Mouse (Mus musculus) right cerebral cortex, postnatal 14 days (tissue): Measurements from ENCODE around the gene Grid2.

Source experiments
- DNase-seq: peaks from one replicate; pipeline ENCODE4 v3.0.0; 2022

Gene Grid2

DNA sequence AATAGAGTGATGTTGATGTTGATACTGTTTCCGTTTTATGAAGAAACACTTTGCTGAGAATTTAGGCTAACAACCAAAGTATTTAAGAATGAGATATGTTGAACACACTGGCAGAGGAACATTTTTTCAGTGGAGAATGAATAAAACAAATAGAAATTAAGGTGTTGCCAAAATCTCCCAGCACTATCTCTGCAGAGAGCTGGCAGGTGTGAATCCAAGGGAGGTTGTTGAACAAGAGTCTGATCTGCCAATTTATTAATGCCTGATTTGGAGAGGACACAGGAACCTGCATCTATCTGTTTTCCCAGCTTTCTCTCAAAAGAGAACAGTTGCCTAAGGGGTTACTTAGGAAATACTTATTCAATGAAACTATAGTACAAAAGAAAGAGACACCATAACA, 822.2 kb downstream of the Grid2 start:
- no peak for DNase-seq

DNA sequence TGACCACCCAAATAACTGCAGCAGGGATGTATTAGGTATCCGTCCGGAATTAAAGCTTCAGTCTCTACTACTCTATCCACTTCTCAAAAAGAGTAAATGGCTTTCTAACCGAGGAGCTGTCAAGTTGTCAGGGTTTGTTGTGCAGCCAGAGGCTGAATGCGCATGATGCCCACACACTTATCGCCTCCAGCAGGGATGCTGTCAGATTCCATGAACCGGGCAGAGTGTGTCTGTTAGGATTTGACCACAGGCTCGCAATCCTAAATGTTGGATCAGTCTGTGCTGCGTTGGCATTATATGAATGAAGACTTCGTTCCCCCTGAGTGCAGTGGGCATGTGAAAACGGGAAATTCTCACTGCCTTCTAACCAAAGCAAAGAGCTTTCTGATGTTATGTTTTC, 843.0 kb downstream of the Grid2 start:
- DNase-seq: no peak

DNA sequence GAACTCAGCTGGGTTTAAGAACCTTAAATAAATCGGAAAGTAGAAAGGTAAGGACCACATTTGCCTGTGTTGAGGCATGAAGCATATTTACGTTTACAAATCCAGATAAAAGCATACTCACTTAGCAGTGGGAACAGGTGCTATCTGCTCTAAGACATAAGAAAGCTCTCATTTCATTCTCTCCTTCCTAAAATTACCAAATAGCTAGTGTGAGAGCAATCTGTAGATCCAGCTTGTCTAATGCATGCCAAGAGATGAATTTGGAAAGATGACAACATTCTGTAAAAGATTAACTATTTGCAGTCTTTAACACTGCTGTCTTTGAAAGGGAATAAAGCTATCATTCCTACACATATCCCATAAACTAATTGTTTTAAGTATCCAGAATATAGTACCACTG, 858.9 kb downstream of the Grid2 start:
- no peak for DNase-seq

- no peak for DNase-seq
Observed at GRCm38 (mm10) chr6:64136275-64136674, 880.6 kb downstream of the Grid2 start.

- DNase-seq: no peak
Observed at GRCm38 (mm10) chr6:64148613-64149012, 892.9 kb downstream of the Grid2 start.

GRCm38 (mm10) chr6:64174995-64175612, 919.4 kb downstream of the Grid2 start:
- no peak for DNase-seq

DNA sequence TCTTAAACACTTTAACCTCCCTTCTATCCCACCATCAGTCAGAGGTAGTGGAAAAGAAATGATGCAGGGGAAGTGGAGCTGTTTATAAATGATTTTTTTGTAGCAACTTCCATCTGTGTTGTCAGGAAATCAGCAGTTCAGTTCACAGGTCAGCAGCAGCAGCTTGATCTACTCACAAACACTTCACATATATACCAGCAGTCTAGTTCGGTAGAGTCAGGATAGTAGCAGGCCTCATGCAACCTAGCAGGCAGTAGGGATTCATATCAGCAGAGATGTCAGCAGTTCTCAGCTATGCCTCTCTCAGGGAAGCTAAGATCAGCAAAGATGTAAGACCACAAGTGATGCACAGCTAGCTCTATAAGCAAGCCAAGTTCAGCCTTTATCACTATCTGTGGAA, 938.0 kb downstream of the Grid2 start:
- DNase-seq: no peak

DNA sequence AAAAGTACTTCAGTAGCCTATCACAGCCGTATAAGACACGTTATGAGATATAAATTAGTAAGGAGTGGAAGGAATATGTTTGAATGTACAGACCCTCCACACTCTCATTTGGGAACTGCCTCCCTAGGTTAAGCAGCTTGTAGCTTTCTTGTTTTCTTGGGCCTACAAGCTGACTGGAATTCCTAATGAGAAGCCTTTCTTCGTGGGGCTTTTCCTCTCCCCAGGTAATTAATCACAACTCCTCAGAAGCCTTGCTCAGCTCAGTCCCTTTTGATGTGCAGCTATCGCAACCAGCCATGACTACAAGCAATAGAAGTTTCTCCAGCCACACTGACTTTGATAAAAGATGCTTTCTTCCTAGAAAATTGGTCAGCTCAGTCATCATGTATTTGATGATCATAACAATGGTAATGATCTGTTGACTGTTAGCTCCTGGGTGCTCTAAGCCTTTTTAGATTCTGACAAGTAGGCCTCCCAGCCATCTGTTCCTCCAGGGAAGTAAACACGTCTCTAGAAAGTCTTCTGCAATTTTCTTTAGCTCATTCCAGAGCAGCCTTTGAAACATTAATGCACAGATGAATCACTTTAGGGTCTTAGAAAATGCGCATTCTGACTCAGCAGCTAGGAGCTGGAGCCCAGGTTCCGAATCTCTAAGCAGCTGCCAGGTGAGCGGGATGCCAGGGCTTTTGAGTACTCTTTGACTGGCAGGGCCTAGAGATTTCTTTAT, 946.9 kb downstream of the Grid2 start:
- no peak for DNase-seq

- no peak for DNase-seq
Observed at GRCm38 (mm10) chr6:64236351-64236750, 980.7 kb downstream of the Grid2 start.

DNA sequence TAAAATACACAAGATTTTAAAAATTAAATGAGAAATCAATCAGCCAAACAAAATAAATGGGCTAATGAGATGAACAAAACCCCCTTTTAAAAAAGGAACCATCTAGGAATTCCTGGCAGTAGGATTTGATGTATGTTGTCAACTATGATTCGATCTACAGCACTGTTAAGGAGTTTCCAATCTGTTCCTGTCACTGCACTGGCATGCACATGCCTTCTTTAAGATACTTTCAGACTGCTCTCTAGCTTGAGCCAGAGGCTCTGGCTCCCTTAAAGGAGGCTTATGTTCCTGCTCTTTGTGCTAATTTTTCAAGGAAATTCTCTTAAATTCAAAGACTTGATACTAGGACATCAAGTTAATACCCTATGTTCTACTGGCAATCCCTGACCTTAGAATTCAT, 984.9 kb downstream of the Grid2 start:
- DNase-seq: no peak

- DNase-seq: no peak
Observed at GRCm38 (mm10) chr6:64245951-64246350, 990.3 kb downstream of the Grid2 start.

- no peak for DNase-seq
Observed at GRCm38 (mm10) chr6:64251041-64251440, 995.4 kb downstream of the Grid2 start.

- DNase-seq: no peak
Observed at GRCm38 (mm10) chr6:64263517-64263916, 1007.8 kb downstream of the Grid2 start.

GRCm38 (mm10) chr6:64264224-64264623, 1008.5 kb downstream of the Grid2 start:
- no peak for DNase-seq

- DNase-seq: no peak
Observed at GRCm38 (mm10) chr6:64274319-64275114, 1018.8 kb downstream of the Grid2 start.

GRCm38 (mm10) chr6:64279927-64280326, 1024.3 kb downstream of the Grid2 start:
- no peak for DNase-seq

DNA sequence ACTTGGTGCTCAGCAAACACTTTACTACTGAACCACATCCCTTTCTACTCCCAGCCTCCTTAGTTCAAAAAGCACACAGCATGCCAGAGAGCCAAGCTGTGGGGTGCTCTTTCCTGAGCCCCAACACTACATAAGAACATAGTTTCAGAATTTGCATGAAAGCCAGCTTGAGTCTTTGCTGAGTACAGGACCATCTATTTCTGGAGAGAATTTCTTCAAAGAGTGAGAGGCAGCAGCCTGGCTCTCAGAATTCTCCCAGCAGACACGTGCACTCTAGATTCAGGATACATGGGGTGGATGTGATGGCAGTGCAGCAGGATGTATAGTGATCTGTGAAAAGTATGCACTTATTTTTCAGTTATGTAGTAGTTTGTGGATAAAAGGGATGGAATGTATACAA, 1038.1 kb downstream of the Grid2 start:
- DNase-seq: no peak

GRCm38 (mm10) chr6:64297633-64298032, 1042.0 kb downstream of the Grid2 start:
- DNase-seq: no peak

DNA sequence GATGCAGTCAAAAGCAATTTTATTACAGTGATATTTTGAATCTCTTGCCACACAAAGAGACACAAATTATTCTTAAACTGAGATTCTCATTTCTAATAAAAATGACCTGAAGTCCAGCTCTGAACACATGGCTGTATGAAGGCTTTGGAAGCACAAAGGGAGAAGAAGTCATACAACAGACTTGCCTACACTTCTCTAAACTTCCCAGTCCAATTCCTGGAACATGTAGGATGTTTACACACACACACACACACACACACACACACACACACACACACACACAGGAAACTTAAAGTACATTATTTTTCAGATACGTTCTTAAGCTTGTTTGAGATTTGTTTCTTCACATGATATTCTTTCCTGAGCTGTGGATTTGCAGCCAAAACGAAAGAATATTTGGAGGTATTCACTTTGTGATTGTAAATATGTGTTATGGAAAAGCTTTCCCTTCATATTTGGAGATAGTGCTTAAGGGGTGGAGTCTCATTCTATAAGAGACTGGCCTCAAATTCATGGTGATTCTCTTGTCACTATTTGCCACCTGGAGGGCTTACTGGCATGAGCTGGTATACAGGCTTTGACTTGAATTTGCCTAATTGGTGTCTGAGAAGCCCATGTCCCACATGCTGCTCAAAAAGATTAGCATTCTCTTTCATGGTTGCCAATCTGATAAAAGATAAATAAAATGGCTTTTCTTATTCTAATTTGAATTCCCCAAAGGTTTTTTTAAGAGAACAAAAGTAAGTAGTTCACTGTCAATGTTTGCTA, 1049.2 kb downstream of the Grid2 start:
- DNase-seq: no peak

DNA sequence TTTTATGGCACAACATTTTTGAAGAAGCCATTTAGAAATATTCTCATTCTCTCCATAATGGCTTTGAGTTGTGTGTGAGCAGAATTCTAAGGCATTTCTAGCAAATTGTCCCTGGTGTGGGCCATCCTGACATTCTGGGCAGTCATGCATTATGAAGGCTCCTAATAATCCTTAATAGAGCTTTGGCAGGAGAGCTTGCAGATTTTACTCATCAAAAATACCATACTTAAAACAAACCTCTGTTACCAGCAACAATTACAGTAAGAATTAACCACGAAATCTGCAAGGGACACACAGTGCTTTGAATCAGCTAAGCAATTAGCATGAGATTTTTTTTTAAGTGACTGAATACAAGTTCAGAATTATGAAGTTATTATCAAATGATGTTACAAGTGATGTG, 1053.0 kb downstream of the Grid2 start:
- DNase-seq: no peak

- DNase-seq: no peak
Observed at GRCm38 (mm10) chr6:64313132-64313531, 1057.5 kb downstream of the Grid2 start.

GRCm38 (mm10) chr6:64326936-64327335, 1071.3 kb downstream of the Grid2 start:
- no peak for DNase-seq

- DNase-seq: no peak
Observed at GRCm38 (mm10) chr6:64327876-64328275, 1072.2 kb downstream of the Grid2 start.
